Mouse (Mus musculus) liver, postnatal 0 days (tissue): Measurements from ENCODE around the gene Cylc2. TPM values are rescaled to one million over a fixed set of nuclear protein-coding genes. Genes with fewer than 3 reads are reported as not detected.

Experiments used
- ATAC-seq: fragments of 200-750 bp; cut with Nextera tagmentation; 2 replicates; pipeline ENCODE4 v1.8.0; 2017; ENCODE audit warnings: mild to moderate bottlenecking, moderate library complexity
- DNase-seq: peaks from one replicate; pipeline ENCODE4 v3.0.0-alpha.2; 2016
- H3K27ac ChIP-seq: fragments of 300-500 bp; sonication (generic); 2 replicates; pipeline ENCODE4 v1.5.1; 2014; ENCODE audit warnings: antibody characterized with exemption, moderate library complexity, mild to moderate bottlenecking, low read depth
- H3K27me3 ChIP-seq: fragments of 300-500 bp; sonication (generic); 2 replicates; pipeline ENCODE4 v1.6.1; 2014; ENCODE audit warnings: low read length, control low read depth, mixed read lengths; ENCODE audit not compliant: insufficient read depth
- H3K36me3 ChIP-seq: fragments of 300-500 bp; sonication (generic); replicated peaks from 2 replicates; pipeline ENCODE4 v1.6.1; 2014; ENCODE audit warnings: mild to moderate bottlenecking, control low read depth, low read length, moderate library complexity, mixed read lengths; ENCODE audit not compliant: insufficient read depth
- H3K4me1 ChIP-seq: fragments of 300-500 bp; sonication (generic); 2 replicates; pipeline ENCODE4 v1.6.1; 2014; ENCODE audit warnings: antibody characterized with exemption, mild to moderate bottlenecking, control low read depth; ENCODE audit not compliant: insufficient read depth
- H3K4me2 ChIP-seq: fragments of 300-500 bp; sonication (generic); 2 replicates; pipeline ENCODE4 v1.6.1; 2014; ENCODE audit warnings: low read depth, mild to moderate bottlenecking, low read length, moderate library complexity, mixed read lengths
- H3K4me3 ChIP-seq: fragments of 300-500 bp; sonication (generic); 2 replicates; pipeline ENCODE4 v1.5.1; 2014; ENCODE audit warnings: low read depth, low read length
- H3K9ac ChIP-seq: fragments of 300-500 bp; sonication (generic); replicated peaks from 2 replicates; pipeline ENCODE4 v1.6.1; 2014; ENCODE audit warnings: mild to moderate bottlenecking, moderate library complexity
- H3K9me3 ChIP-seq: fragments of 300-500 bp; sonication (generic); 2 replicates; pipeline ENCODE4 v1.6.1; 2016; ENCODE audit warnings: mild to moderate bottlenecking, control low read depth, low read length, mixed read lengths
- CTCF ChIP-seq: sonication (generic); IDR thresholded peaks from 2 replicates; pipeline ENCODE4 v1.5.1; 2016; ENCODE audit warnings: antibody characterized with exemption, low read depth
- EP300 ChIP-seq: IDR thresholded peaks from 2 replicates; pipeline ENCODE4 v1.6.1; 2016; ENCODE audit warnings: antibody characterized with exemption, low read depth, mild to moderate bottlenecking
- WGBS: fragments of 180-500 bp; shearing (Covaris S2); extraction: QIAGEN DNeasy Blood & Tissue Kit; methylation state at CpG from one replicate; pipeline ENCODE4 v1.1.7; 2014; ENCODE audit not compliant: insufficient replicate concordance; 5-methylcytosine and 5-hydroxymethylcytosine counted together
- polyA plus RNA-seq: library from polyadenylated mRNA; unstranded; fragments of >200 nt; fragmentation: Nextera tagmentation; extraction: Ambion mirVana; gene quantifications from 2 replicates; pipeline ENCODE4 v1.2.1, GENCODE M21; 2015

Cylc2 gene
- polyA plus RNA-seq: not detected in 2 replicates

GRCm38 (mm10) chr4:51216378-51216777 is at the start of gene Cylc2:
TSS of gene Cylc2 (plus strand) at chr4:51216678.
- Histone ChIP-seq H3K4me1 (no peaks in the 10 kb centered on the region), H3K27ac (no peak within 1 kb of the TSS), H3K4me3 (no peak within 1 kb of the TSS), H3K4me2 (no peak within 1 kb of the TSS), H3K9me3 (no peaks in the 10 kb centered on the region), H3K9ac (no peak within 1 kb of the TSS), H3K27me3 (no peaks in the 10 kb centered on the region), H3K36me3 (no peaks in the 10 kb centered on the region)
- ATAC-seq (no peak), DNase-seq (no peak)
- TF ChIP-seq EP300 (no peak), CTCF (no peak)
- 63% methylated on average over 1 of the region's 1 CpGs for WGBS
